Mouse (Mus musculus) thymus, adult 2 months (tissue): ENCODE results near the gene Nhlh1.

Experiments
- CTCF ChIP-seq: fragments of 200-500 bp; IDR thresholded peaks from 2 replicates; pipeline ENCODE4 v1.5.1; 2012; ENCODE audit warnings: mild to moderate bottlenecking, control low read depth, low read length, moderate library complexity, borderline replicate concordance; ENCODE audit not compliant: control insufficient read depth, poor library complexity, insufficient read depth; ENCODE audit errors: extremely low read depth
- POLR2A ChIP-seq: fragments of 200-500 bp; IDR thresholded peaks from 2 replicates; pipeline ENCODE4 v1.6.1; 2012; ENCODE audit warnings: mild to moderate bottlenecking, low read length, control low read depth, moderate library complexity; ENCODE audit not compliant: control insufficient read depth, poor library complexity, insufficient read depth; ENCODE audit errors: extremely low read depth

DNA sequence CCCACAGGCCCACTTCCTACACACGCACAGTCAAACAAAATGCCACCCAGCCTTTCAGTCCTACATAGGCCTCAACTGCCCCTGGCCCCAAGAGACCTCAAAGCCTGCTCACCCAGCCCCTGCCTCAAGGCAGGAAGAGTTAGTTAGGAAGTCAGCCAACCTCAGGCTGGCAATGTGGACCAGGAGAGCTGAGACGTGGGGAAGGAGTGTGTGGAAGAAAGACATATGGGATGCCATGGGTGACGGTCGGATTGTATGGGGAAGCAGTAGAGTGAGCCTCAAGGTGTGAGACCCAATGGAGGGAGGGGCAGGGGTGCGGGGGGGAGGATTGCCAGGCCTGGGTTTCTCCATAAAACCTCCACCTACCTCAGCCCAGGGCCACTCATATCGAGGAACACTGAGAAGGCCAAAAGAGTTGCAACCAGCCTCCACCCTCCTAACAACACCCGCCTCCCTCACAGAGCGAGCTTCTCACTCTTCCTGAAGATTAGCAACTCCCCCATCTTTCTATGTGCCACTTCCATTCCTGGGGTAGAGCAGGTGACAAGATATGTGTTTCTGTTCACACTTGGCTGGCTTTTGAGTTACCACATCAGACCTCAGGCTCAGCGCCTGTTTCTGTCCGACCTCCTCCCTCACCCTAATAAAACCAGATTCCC, 37.4 kb downstream of the Nhlh1 start:
- no peak for TF ChIP-seq CTCF
- no peak for TF ChIP-seq POLR2A
